Mouse (Mus musculus): Measurements from ENCODE around the gene Mrtfb. TPM values are rescaled to one million over a fixed set of nuclear protein-coding genes. Genes with fewer than 3 reads are reported as not detected.

The Mrtfb gene
- polyA plus RNA-seq, 2 experiments, result 1.1 to 3.3 TPM

DNA sequence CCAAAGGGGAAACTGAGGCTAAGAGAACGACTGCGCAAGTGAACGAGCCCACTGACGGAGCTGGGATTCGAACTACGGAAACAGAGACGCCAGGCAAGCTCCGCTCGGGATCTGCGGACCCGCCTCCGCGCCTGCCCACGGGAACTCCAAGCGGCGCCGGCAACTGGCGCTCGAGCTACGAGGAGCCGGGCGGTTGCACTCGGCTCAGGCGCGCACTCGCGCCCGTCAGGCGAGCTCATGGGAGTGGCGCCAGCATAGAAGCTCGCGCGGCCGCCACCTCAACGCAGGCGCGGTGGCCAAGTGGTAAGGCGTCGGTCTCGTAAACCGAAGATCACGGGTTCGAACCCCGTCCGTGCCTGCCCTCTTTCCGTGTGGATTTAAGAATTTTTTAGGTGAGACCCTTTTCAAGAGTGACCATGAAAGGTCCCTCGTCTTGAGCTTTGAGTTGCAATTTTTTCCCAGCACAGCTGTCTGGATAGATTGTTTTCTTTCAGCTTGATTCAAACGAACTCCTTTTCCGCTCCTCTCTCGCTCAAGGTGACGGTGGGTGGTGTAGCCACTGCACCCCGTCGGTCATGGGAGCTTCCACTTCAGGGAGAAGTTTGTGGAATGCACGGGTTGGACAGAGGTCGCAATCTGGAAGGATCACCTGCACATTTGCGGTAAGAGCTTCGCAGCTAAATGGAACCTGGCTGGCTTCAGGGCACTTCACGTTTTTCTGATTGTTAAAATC is 180.9 kb downstream of the Mrtfb start:
- no peaks in the 10 kb centered on the region for H3K36me3 ChIP-seq (replicated peaks; ENCODE audit: control insufficient read depth, insufficient read depth, low read depth)
- peak overlapping the region; percentile 90 for H3K4me2 ChIP-seq (ENCODE audit: low read depth)
- peak overlapping the region; percentile 85 for H3K9ac ChIP-seq (replicated peaks)
- ATAC-seq (ENCODE audit: insufficient read depth), result peak; percentile 93
- peaks cover 2 to 14% of the 10 kb centered on the region in 2 experiments; a peak in 2 of 4 replicates for H3K4me1 ChIP-seq (replicated peaks; ENCODE audit: control insufficient read depth in 2 of 2, insufficient read depth in 2 of 2, low read length in 1 of 2)
- H3K9me3 ChIP-seq (ENCODE audit: control insufficient read depth, low read length), result no peaks in the 10 kb centered on the region
- H3K27me3 ChIP-seq (ENCODE audit: control insufficient read depth, insufficient read depth, low read length), result no peaks in the 10 kb centered on the region
- H3K27ac ChIP-seq, result peak overlapping the region; percentile 62
- under 1% methylated on average over 58 of the region's 58 CpGs for WGBS (ENCODE audit: insufficient replicate concordance)
- TF ChIP-seq EP300 (IDR thresholded peaks at IDR 0.05; ENCODE audit: low read depth), result no peak
- TF ChIP-seq CTCF (IDR thresholded peaks at IDR 0.05; ENCODE audit: low read depth), result peak; percentile 25; the same call in 1 of the 2 replicates
- peak overlapping the region; percentile 75 to 92 for H3K4me3 ChIP-seq (ENCODE audit: insufficient read depth in 1 of 2, low read depth in 2 of 2, low read length in 2 of 2)
- peak; percentile 83 to 87 (median 86) for DNase-seq (ENCODE audit: low read depth in 3 of 3, low spot score in 3 of 3)

DNA sequence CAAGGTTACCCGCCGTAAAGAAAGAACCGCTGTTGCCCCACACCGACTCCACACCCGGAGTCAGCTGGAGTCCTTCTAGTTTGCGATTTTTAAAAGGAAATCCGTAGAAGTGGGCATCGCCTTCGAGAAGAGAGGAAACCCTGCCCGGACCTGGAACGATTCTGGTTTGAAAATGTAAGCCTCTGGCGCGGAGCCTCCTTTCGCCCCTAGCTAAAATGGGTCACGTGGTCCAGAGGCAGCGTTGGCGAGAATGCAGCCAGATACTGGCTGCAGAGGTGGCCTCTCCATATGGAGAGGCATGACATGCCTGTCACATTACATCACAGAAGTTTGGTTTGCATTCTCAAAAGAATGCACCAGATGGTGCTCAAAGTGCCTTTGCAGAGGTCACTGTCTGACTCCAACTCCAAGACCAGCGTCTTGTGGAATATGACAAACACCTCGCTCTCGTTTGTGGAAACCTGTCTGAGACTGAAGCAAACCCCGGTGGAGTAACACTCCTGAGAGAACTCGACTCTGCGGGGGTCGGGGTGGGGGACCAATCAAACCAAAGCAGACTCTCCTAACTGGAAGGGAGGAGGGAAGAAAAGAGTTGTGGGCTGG is 181.6 kb downstream of the Mrtfb start:
- Histone ChIP-seq H3K36me3 (replicated peaks; ENCODE audit: control insufficient read depth, insufficient read depth, low read depth) (no peaks in the 10 kb centered on the region), H3K9ac (replicated peaks) (peak overlapping the region; percentile 85), H3K4me3 (ENCODE audit: insufficient read depth in 1 of 2, low read depth in 2 of 2, low read length in 2 of 2) (peak overlapping the region; percentile 75 to 92), H3K4me2 (ENCODE audit: low read depth) (peak overlapping the region; percentile 90), H3K27me3 (ENCODE audit: control insufficient read depth, insufficient read depth, low read length) (no peaks in the 10 kb centered on the region), H3K27ac (peak overlapping the region; percentile 62), H3K9me3 (ENCODE audit: control insufficient read depth, low read length) (no peaks in the 10 kb centered on the region), H3K4me1 (replicated peaks; ENCODE audit: control insufficient read depth in 2 of 2, insufficient read depth in 2 of 2, low read length in 1 of 2) (peaks cover 2 to 14% of the 10 kb centered on the region in 2 experiments; a peak in 2 of 4 replicates)
- 1% methylated on average over 24 of the region's 24 CpGs for WGBS (ENCODE audit: insufficient replicate concordance)
- ATAC-seq (ENCODE audit: insufficient read depth) (peak; percentile 46), DNase-seq (ENCODE audit: low read depth in 3 of 3, low spot score in 3 of 3) (peak; percentile 53 to 59 (median 59))
- TF ChIP-seq CTCF (IDR thresholded peaks at IDR 0.05; ENCODE audit: low read depth) (peak; percentile 40; the same call in 1 of the 2 replicates), EP300 (IDR thresholded peaks at IDR 0.05; ENCODE audit: low read depth) (no peak)

DNA sequence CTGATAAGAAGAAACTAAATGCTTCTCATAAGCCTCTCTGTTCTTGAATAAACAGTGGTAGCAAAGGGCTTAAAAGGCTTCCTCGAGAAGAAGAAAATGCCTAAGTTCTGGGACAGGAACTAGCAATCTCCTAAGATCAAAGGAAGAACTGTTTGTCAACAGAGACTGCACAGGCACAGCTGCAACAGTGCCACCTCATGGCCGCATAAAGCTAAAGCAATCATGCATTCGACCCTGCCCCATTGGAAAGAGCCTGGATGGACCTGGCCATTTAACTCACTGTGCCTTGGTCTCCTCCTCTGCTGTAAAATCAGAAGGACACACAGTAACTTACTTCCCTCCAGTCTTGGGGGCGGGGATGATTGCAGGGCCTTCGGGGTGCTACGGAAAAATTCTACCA is 184.2 kb downstream of the Mrtfb start:
- WGBS (ENCODE audit: insufficient replicate concordance), result 22% methylated on average over 6 of the region's 6 CpGs
- H3K4me2 ChIP-seq (ENCODE audit: low read depth), result no peak overlapping the region
- H3K9me3 ChIP-seq (ENCODE audit: control insufficient read depth, low read length), result no peaks in the 10 kb centered on the region
- H3K4me1 ChIP-seq (replicated peaks; ENCODE audit: control insufficient read depth in 2 of 2, insufficient read depth in 2 of 2, low read length in 1 of 2), result peaks cover 2 to 22% of the 10 kb centered on the region in 2 experiments; a peak in 3 of 4 replicates
- H3K4me3 ChIP-seq (ENCODE audit: insufficient read depth in 1 of 2, low read depth in 2 of 2, low read length in 2 of 2), result no peak overlapping the region
- DNase-seq (ENCODE audit: low read depth in 3 of 3, low spot score in 3 of 3) (peak in 1 of 3 experiments; percentile 36), ATAC-seq (ENCODE audit: insufficient read depth) (no peak)
- H3K27me3 ChIP-seq (ENCODE audit: control insufficient read depth, insufficient read depth, low read length), result no peaks in the 10 kb centered on the region
- H3K9ac ChIP-seq (replicated peaks), result no peak overlapping the region
- H3K36me3 ChIP-seq (replicated peaks; ENCODE audit: control insufficient read depth, insufficient read depth, low read depth), result no peaks in the 10 kb centered on the region
- TF ChIP-seq CTCF (IDR thresholded peaks at IDR 0.05; ENCODE audit: low read depth) (peak; percentile 88), EP300 (IDR thresholded peaks at IDR 0.05; ENCODE audit: low read depth) (no peak)
- no peak overlapping the region for H3K27ac ChIP-seq

DNA sequence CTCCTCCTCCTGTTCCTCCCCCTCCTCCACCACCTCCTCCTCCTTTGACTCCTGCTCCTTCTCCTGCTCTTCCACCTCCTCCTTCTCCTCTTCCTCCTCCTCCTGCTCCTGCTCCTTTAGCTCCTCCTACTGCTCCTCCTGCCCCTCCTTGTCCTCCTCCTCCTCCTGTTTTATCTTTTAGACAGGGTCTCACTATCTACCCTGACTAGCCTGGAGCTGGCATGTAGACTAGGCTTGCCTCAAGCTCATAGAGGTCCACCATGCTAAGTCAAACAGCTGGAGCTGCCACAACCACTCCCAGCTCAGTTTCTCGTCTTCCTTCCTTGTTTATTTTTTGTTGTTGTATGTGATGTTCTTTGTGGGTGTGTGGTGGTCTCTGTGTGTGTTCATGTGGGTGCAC is 187.5 kb downstream of the Mrtfb start:
- peaks cover 1 to 13% of the 10 kb centered on the region in 2 experiments; a peak in 3 of 4 replicates for H3K4me1 ChIP-seq (replicated peaks; ENCODE audit: control insufficient read depth in 2 of 2, insufficient read depth in 2 of 2, low read length in 1 of 2)
- ATAC-seq (ENCODE audit: insufficient read depth), result peak; percentile 55; the same call in 1 of the 2 replicates
- 10% methylated on average over 1 of the region's 1 CpGs for WGBS (ENCODE audit: insufficient replicate concordance)

DNA sequence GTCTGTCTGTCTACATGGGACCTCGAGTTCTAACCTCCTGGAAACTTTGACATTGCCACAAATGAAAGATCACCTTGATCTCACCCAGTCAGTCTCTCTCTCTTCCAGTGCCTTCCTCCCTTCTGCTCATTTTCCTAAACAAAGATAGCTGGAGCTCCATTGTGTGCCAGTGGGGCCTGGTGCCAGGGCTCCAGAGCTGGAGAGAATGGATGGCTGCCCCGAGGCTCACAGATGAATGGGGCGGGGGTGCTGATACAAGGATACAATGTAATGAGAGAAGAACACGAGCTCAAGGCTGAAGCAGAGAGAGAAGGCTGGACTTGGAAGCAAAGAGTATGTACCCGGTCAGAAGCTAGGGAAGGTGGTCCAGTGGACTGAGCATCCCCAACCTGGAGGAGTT is 189.2 kb downstream of the Mrtfb start:
- Histone ChIP-seq H3K9ac (replicated peaks) (no peak overlapping the region), H3K27ac (no peak overlapping the region), H3K4me3 (ENCODE audit: insufficient read depth in 1 of 2, low read depth in 2 of 2, low read length in 2 of 2) (no peak overlapping the region), H3K36me3 (replicated peaks; ENCODE audit: control insufficient read depth, insufficient read depth, low read depth) (no peaks in the 10 kb centered on the region), H3K4me1 (replicated peaks; ENCODE audit: control insufficient read depth in 2 of 2, insufficient read depth in 2 of 2, low read length in 1 of 2) (peaks cover 11 to 20% of the 10 kb centered on the region in 2 experiments; a peak in 3 of 4 replicates), H3K9me3 (ENCODE audit: control insufficient read depth, low read length) (no peaks in the 10 kb centered on the region), H3K27me3 (ENCODE audit: control insufficient read depth, insufficient read depth, low read length) (peaks cover 16% of the 10 kb centered on the region; the same call in 1 of the 2 replicates), H3K4me2 (ENCODE audit: low read depth) (no peak overlapping the region)
- WGBS (ENCODE audit: insufficient replicate concordance), result 50% methylated on average over 5 of the region's 5 CpGs
- TF ChIP-seq CTCF (IDR thresholded peaks at IDR 0.05; ENCODE audit: low read depth) (no peak), EP300 (IDR thresholded peaks at IDR 0.05; ENCODE audit: low read depth) (no peak)
- DNase-seq (ENCODE audit: low read depth in 3 of 3, low spot score in 3 of 3) (no peak), ATAC-seq (ENCODE audit: insufficient read depth) (no peak)

More for the DNA sequence above, 187.5 kb downstream of the Mrtfb start:
- Histone ChIP-seq H3K36me3 (replicated peaks; ENCODE audit: control insufficient read depth, insufficient read depth, low read depth) (no peaks in the 10 kb centered on the region), H3K9ac (replicated peaks) (no peak overlapping the region), H3K27ac (no peak overlapping the region), H3K27me3 (ENCODE audit: control insufficient read depth, insufficient read depth, low read length) (peaks cover 12% of the 10 kb centered on the region; the same call in 1 of the 2 replicates), H3K9me3 (ENCODE audit: control insufficient read depth, low read length) (no peaks in the 10 kb centered on the region), H3K4me2 (ENCODE audit: low read depth) (no peak overlapping the region), H3K4me3 (ENCODE audit: insufficient read depth in 1 of 2, low read depth in 2 of 2, low read length in 2 of 2) (no peak overlapping the region)
- TF ChIP-seq EP300 (IDR thresholded peaks at IDR 0.05; ENCODE audit: low read depth), result no peak
- no peak for DNase-seq (ENCODE audit: low read depth in 3 of 3, low spot score in 3 of 3)
